Mouse (Mus musculus) adrenal gland, adult 10 weeks (tissue): ENCODE measurements around the gene Rhox7b. TPM values are rescaled to one million over a fixed set of nuclear protein-coding genes. Genes with fewer than 3 reads are reported as not detected.

ENCODE experiments used
- polyA plus RNA-seq: library from polyadenylated mRNA; stranded (reverse); fragments of 350-450 nt; fragmentation: Illumina TruSeq; extraction: RNeasy Lipid Tissue Mini Kit (QIAGEN cat#74804); gene quantifications from one replicate; pipeline ENCODE4 v1.2.3, GENCODE M21; 2014; ENCODE audit warnings: low read depth, low replicate concordance

Gene Rhox7b
- not detected for polyA plus RNA-seq

GRCm38 (mm10) chrX:37897132-37897531 is at the start of gene Rhox7b:
Gene Rhox7b (minus strand): TSS chrX:37897232.

DNA sequence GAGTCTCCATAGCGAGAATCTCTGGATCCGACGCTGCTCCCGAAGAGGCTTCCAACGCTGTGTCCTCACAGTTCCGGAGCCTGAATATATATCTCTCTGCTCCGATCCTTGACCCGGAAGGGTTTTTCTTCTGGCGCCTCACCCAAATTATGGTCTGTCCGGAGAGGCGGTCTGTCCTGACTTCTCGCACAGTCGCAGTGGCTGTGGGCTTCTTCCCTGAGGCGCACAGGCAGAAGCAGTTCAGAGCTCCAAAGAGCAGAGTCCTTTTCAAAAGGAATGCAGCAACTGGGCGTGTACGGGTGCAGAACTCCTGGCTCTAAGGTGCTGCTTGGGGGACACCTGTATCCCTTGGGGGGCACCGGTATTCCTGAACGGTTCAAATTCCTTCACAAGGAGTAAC is 4.6 kb upstream of the Rhox7b start, which contains the start of gene Rhox9:
Gene Rhox9 (minus strand): TSS at position 101 of the 400 bp plus-strand sequence.

DNA sequence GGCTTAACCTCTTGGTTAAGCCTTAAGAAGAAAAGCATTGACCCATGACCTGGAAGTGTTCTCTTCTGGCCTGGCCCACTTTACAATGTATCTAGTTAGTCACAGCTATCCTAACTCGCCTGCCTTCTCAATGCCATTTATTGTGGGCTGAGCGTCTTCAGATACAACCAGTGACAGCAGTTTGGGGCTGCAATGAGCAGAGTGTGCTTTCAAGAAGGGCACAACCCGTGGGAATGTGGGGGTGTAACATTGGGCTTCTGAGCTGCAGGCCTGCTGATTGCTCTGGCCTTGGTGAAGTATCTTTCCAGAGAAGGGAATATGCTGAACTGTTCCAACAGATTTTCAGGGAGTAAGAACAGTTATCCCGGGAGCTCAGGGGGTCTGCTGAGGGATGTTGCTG is 18.2 kb downstream of the Rhox7b start, which contains the start of gene Rhox8:
Gene Rhox8 (minus strand): TSS at position 101 of the 400 bp plus-strand sequence.

Other genes starting within 250 kb of the Rhox7b start
- not detected for gene Rhox4g, start 245.9 kb downstream of the Rhox7b start, polyA plus RNA-seq
- gene Rhox3h, start 228.5 kb downstream of the Rhox7b start, polyA plus RNA-seq, result not detected
- not detected for gene Rhox2h, start 224.0 kb downstream of the Rhox7b start, polyA plus RNA-seq
- gene Rhox5, start 92.4 kb downstream of the Rhox7b start, polyA plus RNA-seq, result not detected
- gene Rhox6, start 70.3 kb downstream of the Rhox7b start, polyA plus RNA-seq, result not detected
- not detected for gene Rhox7a, start 65.5 kb downstream of the Rhox7b start, polyA plus RNA-seq
- gene Rhox8, start 18.3 kb downstream of the Rhox7b start, polyA plus RNA-seq, result not detected
- gene Rhox9, start 4.5 kb upstream of the Rhox7b start, polyA plus RNA-seq, result not detected
- not detected for gene Btg1-ps1, start 121.6 kb upstream of the Rhox7b start, polyA plus RNA-seq
- gene Btg1-ps2, start 145.9 kb upstream of the Rhox7b start, polyA plus RNA-seq, result not detected
- gene Rhox10, start 169.2 kb upstream of the Rhox7b start, polyA plus RNA-seq, result not detected
- gene Rhox11, start 187.9 kb upstream of the Rhox7b start, polyA plus RNA-seq, result not detected
- gene Rhox12, start 213.7 kb upstream of the Rhox7b start, polyA plus RNA-seq, result not detected
- not detected for gene Rhox13, start 224.0 kb upstream of the Rhox7b start, polyA plus RNA-seq